Mouse (Mus musculus) spleen, postnatal 14 days (tissue): ENCODE results near the gene Pfkfb3.
A peak's percentile ranks its signal among the peaks of the same experiment; 100 is the strongest.

ENCODE experiments used
- DNase-seq, 2 experiments: peaks; one replicate each; pipeline ENCODE4 v3.0.0; 2021 to 2022; ENCODE audit warnings: low spot score in 2 of 2

Gene Pfkfb3

GRCm38 (mm10) chr2:11553471-11554400 lies at the start of gene Pfkfb3:
Gene Pfkfb3 (minus strand): TSS chr2:11554077.
- DNase-seq: peak; percentile 53 to 61

- DNase-seq: peak; percentile 92 to 94
Observed at GRCm38 (mm10) chr2:11602506-11603489, 48.9 kb upstream of the Pfkfb3 start.

GRCm38 (mm10) chr2:11601795-11602194 lies 47.9 kb upstream of the Pfkfb3 start:
- DNase-seq: no peak

- DNase-seq: no peak
Observed at GRCm38 (mm10) chr2:11597906-11598305, 44.0 kb upstream of the Pfkfb3 start.

GRCm38 (mm10) chr2:11596690-11597089 lies 42.8 kb upstream of the Pfkfb3 start:
- no peak for DNase-seq

GRCm38 (mm10) chr2:11587996-11588395 lies 34.1 kb upstream of the Pfkfb3 start:
- DNase-seq: no peak

- no peak for DNase-seq
Observed at GRCm38 (mm10) chr2:11579399-11579798, 25.5 kb upstream of the Pfkfb3 start.

GRCm38 (mm10) chr2:11578187-11578586 lies 24.3 kb upstream of the Pfkfb3 start:
- no peak for DNase-seq

- no peak for DNase-seq
Observed at GRCm38 (mm10) chr2:11573684-11574083, 19.8 kb upstream of the Pfkfb3 start.

- no peak for DNase-seq
Observed at GRCm38 (mm10) chr2:11571004-11571535, 17.2 kb upstream of the Pfkfb3 start.

- DNase-seq: no peak
Observed at GRCm38 (mm10) chr2:11568471-11568870, 14.6 kb upstream of the Pfkfb3 start.

GRCm38 (mm10) chr2:11567781-11568362 lies 14.0 kb upstream of the Pfkfb3 start:
- peak; percentile 27 to 61 for DNase-seq

GRCm38 (mm10) chr2:11566898-11567297 lies 13.0 kb upstream of the Pfkfb3 start:
- DNase-seq: no peak

- DNase-seq: no peak
Observed at GRCm38 (mm10) chr2:11566241-11566640, 12.4 kb upstream of the Pfkfb3 start.

GRCm38 (mm10) chr2:11564768-11565167 lies 10.9 kb upstream of the Pfkfb3 start:
- DNase-seq: no peak

- no peak for DNase-seq
Observed at GRCm38 (mm10) chr2:11563256-11563655, 9.4 kb upstream of the Pfkfb3 start.

- DNase-seq: no peak
Observed at GRCm38 (mm10) chr2:11558654-11559053, 4.8 kb upstream of the Pfkfb3 start.

- DNase-seq: no peak
Observed at GRCm38 (mm10) chr2:11557244-11557643, 3.4 kb upstream of the Pfkfb3 start.

- DNase-seq: no peak
Observed at GRCm38 (mm10) chr2:11555316-11555715, 1.4 kb upstream of the Pfkfb3 start.

- DNase-seq: no peak
Observed at GRCm38 (mm10) chr2:11552966-11553451, 868 bp downstream of the Pfkfb3 start.

GRCm38 (mm10) chr2:11552297-11552821 lies 1.5 kb downstream of the Pfkfb3 start:
- DNase-seq: no peak
